Mouse (Mus musculus) embryonic facial prominence, embryonic 14.5 days (tissue): ENCODE results near the gene Usp1. TPM values are rescaled to one million over a fixed set of nuclear protein-coding genes. Genes with fewer than 3 reads are reported as not detected.
"Not testable (repeated sequence)": the region's sequence is repeated elsewhere in the genome, so short reads cannot be mapped to it uniquely, and the experiment has no call there.

Source experiments
- ATAC-seq: fragments of 200-750 bp; cut with Nextera tagmentation; 2 replicates; pipeline ENCODE4 v1.8.0; 2017; ENCODE audit warnings: low read depth, moderate number of reproducible peaks, moderate TSS enrichment
- DNase-seq: peaks from one replicate; pipeline ENCODE4 v3.0.0-alpha.2; 2015; ENCODE audit warnings: low spot score
- H3K27ac ChIP-seq: fragments of 300-500 bp; sonication (generic); replicated peaks from 2 replicates; pipeline ENCODE4 v1.5.1; 2014; ENCODE audit warnings: low read depth, mild to moderate bottlenecking, low read length, moderate library complexity
- H3K27me3 ChIP-seq: fragments of 300-500 bp; sonication (generic); replicated peaks from 2 replicates; pipeline ENCODE4 v1.6.1; 2014; ENCODE audit warnings: low read length; ENCODE audit not compliant: control insufficient read depth, insufficient read depth
- H3K36me3 ChIP-seq: fragments of 300-500 bp; sonication (generic); 2 replicates; pipeline ENCODE4 v1.6.1; 2014; ENCODE audit warnings: low read length, mixed read lengths; ENCODE audit not compliant: control insufficient read depth, insufficient read depth
- H3K4me1 ChIP-seq: fragments of 300-500 bp; sonication (generic); 2 replicates; pipeline ENCODE4 v1.6.1; 2014; ENCODE audit warnings: antibody characterized with exemption, low read length; ENCODE audit not compliant: control insufficient read depth, insufficient read depth
- H3K4me2 ChIP-seq: fragments of 300-500 bp; sonication (generic); 2 replicates; pipeline ENCODE4 v1.6.1; 2014; ENCODE audit warnings: low read depth, mild to moderate bottlenecking, low read length, moderate library complexity, mixed read lengths
- H3K4me3 ChIP-seq: fragments of 300-500 bp; sonication (generic); 2 replicates; pipeline ENCODE4 v1.5.1; 2014; ENCODE audit warnings: low read depth, mild to moderate bottlenecking, low read length
- H3K9ac ChIP-seq: fragments of 300-500 bp; sonication (generic); 2 replicates; pipeline ENCODE4 v1.6.1; 2014; ENCODE audit warnings: low read depth, mild to moderate bottlenecking, low read length, moderate library complexity, mixed read lengths
- H3K9me3 ChIP-seq: fragments of 300-500 bp; sonication (generic); 2 replicates; pipeline ENCODE4 v1.6.1; 2016; ENCODE audit warnings: low read length; ENCODE audit not compliant: control insufficient read depth
- WGBS: fragments of 180-500 bp; shearing (Covaris S2); extraction: QIAGEN DNeasy Blood & Tissue Kit; methylation state at CpG from one replicate; pipeline ENCODE4 v1.1.7; 2014; 5-methylcytosine and 5-hydroxymethylcytosine counted together
- polyA plus RNA-seq: library from polyadenylated mRNA; unstranded; fragments of >200 nt; fragmentation: Nextera tagmentation; extraction: Ambion mirVana; gene quantifications from 2 replicates; pipeline ENCODE4 v1.2.1, GENCODE M21; 2014

Gene Usp1
- polyA plus RNA-seq, 1 experiment from 2014 or later: 97.5 TPM

GRCm38 (mm10) chr4:98960243-98960642 is 36.6 kb downstream of the Usp1 start:
- no peak overlapping the region for H3K4me3 ChIP-seq
- no peak overlapping the region for H3K27ac ChIP-seq
- H3K9ac ChIP-seq: no peak overlapping the region
- no peaks in the 10 kb centered on the region for H3K9me3 ChIP-seq
- H3K27me3 ChIP-seq: no peaks in the 10 kb centered on the region
- H3K4me2 ChIP-seq: no peak overlapping the region
- WGBS: 88% methylated on average over 3 of the region's 3 CpGs
- no peak for DNase-seq
- peaks cover 56% of the 10 kb centered on the region for H3K36me3 ChIP-seq
- H3K4me1 ChIP-seq: no peaks in the 10 kb centered on the region
- ATAC-seq: no peak

- Histone ChIP-seq H3K9ac (no peak overlapping the region), H3K4me1 (no peaks in the 10 kb centered on the region), H3K36me3 (peaks cover 87% of the 10 kb centered on the region), H3K4me3 (no peak overlapping the region), H3K4me2 (no peak overlapping the region), H3K9me3 (no peaks in the 10 kb centered on the region), H3K27ac (no peak overlapping the region), H3K27me3 (no peaks in the 10 kb centered on the region)
- 95% methylated on average over 3 of the region's 3 CpGs for WGBS
- DNase-seq: no peak
- no peak for ATAC-seq
These were observed 46.3 kb downstream of the Usp1 start for GRCm38 (mm10) chr4:98969946-98970345.

- Histone ChIP-seq H3K4me2 (no peak overlapping the region), H3K27me3 (no peaks in the 10 kb centered on the region), H3K27ac (no peak overlapping the region), H3K4me3 (no peak overlapping the region), H3K9me3 (no peaks in the 10 kb centered on the region), H3K36me3 (peaks cover 63% of the 10 kb centered on the region), H3K4me1 (no peaks in the 10 kb centered on the region), H3K9ac (no peak overlapping the region)
- DNase-seq: no peak
- WGBS: 70% methylated on average over 8 of the region's 8 CpGs
- ATAC-seq: no peak
These were observed 52.1 kb downstream of the Usp1 start for GRCm38 (mm10) chr4:98975741-98976140.

GRCm38 (mm10) chr4:98978288-98978687 is 54.7 kb downstream of the Usp1 start:
- not testable (repeated sequence) for DNase-seq
- WGBS: 90% methylated on average over 2 of the region's 2 CpGs
- peaks cover 50% of the 10 kb centered on the region for H3K36me3 ChIP-seq

GRCm38 (mm10) chr4:98978693-98979092 is 55.1 kb downstream of the Usp1 start:
- no peaks in the 10 kb centered on the region for H3K27me3 ChIP-seq
- peaks cover 50% of the 10 kb centered on the region for H3K36me3 ChIP-seq
- H3K4me2 ChIP-seq: no peak overlapping the region
- DNase-seq: no peak
- H3K4me1 ChIP-seq: no peaks in the 10 kb centered on the region
- no peak for ATAC-seq
- no peak overlapping the region for H3K9ac ChIP-seq
- H3K9me3 ChIP-seq: no peaks in the 10 kb centered on the region
- WGBS: 81% methylated on average over 2 of the region's 2 CpGs
- no peak overlapping the region for H3K27ac ChIP-seq
- no peak overlapping the region for H3K4me3 ChIP-seq

More at GRCm38 (mm10) chr4:98978288-98978687, 54.7 kb downstream of the Usp1 start:
- H3K9ac ChIP-seq, H3K27ac ChIP-seq, H3K27me3 ChIP-seq, H3K4me2 ChIP-seq, H3K4me1 ChIP-seq, H3K4me3 ChIP-seq, H3K9me3 ChIP-seq, ATAC-seq: not testable (repeated sequence)

- H3K27me3 ChIP-seq, H3K9ac ChIP-seq, H3K4me3 ChIP-seq, DNase-seq, ATAC-seq, H3K4me2 ChIP-seq, H3K4me1 ChIP-seq, H3K27ac ChIP-seq, H3K9me3 ChIP-seq: not testable (repeated sequence)
- H3K36me3 ChIP-seq: peaks cover 53% of the 10 kb centered on the region
- WGBS: 66% methylated on average over 3 of the region's 3 CpGs
These were observed 56.4 kb downstream of the Usp1 start for GRCm38 (mm10) chr4:98979976-98980375.

GRCm38 (mm10) chr4:98984701-98985100 is 61.1 kb downstream of the Usp1 start:
- ATAC-seq (no peak), DNase-seq (peak; percentile 36)
- no peaks in the 10 kb centered on the region for H3K27me3 ChIP-seq
- H3K9me3 ChIP-seq: no peaks in the 10 kb centered on the region
- no peak overlapping the region for H3K27ac ChIP-seq
- H3K36me3 ChIP-seq: peaks cover 59% of the 10 kb centered on the region
- WGBS: 71% methylated on average over 8 of the region's 8 CpGs
- H3K4me1 ChIP-seq: no peaks in the 10 kb centered on the region
- H3K4me2 ChIP-seq: no peak overlapping the region
- H3K9ac ChIP-seq: no peak overlapping the region
- H3K4me3 ChIP-seq: no peak overlapping the region

Other genes starting within 250 kb of the Usp1 start
- 0.30 TPM in 1 of 2 replicates, not detected in the other for gene L1td1, start 197.1 kb upstream of the Usp1 start, polyA plus RNA-seq
- gene Kank4, start 106.3 kb upstream of the Usp1 start, polyA plus RNA-seq: 2.6 and 3.1 TPM in 2 replicates
- gene I0C0044D17Rik, start 100.0 kb upstream of the Usp1 start, polyA plus RNA-seq: not detected in 2 replicates
- gene Angptl3, start 107.1 kb downstream of the Usp1 start, polyA plus RNA-seq: 0.67 and 0.78 TPM in 2 replicates
- gene Dock7, start 197.1 kb downstream of the Usp1 start, polyA plus RNA-seq: 65.4 and 71.3 TPM in 2 replicates